Mouse (Mus musculus): ENCODE results near the gene Rnf11.
"Not testable (repeated sequence)": the region's sequence is repeated elsewhere in the genome, so short reads cannot be mapped to it uniquely, and the experiment has no call there.

Rnf11 gene

DNA sequence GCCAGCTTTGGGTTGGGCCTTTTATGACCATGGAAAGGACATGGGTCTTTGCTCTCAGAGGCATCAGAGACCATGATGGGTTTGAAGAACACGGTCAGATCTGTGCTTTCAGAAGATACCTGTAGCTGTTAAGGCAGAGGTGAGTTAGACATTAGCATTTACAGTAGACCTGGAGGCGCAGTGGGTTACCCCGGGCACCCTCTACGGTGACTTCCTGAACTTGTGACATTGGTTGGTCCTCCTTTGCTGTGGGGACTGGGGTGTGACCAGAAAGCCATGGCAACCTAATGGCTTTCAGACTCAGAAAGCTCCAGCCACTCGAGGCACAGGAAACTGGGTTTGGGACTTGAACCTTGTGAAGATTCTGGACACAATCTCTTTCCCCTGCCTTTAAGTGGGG, 72.3 kb downstream of the Rnf11 start:
- DNase-seq (ENCODE audit: low read depth, low spot score), result no peak

- no peak for DNase-seq (ENCODE audit: low read depth, low spot score)
Observed at GRCm38 (mm10) chr4:109411377-109411967, 73.1 kb downstream of the Rnf11 start.

DNA sequence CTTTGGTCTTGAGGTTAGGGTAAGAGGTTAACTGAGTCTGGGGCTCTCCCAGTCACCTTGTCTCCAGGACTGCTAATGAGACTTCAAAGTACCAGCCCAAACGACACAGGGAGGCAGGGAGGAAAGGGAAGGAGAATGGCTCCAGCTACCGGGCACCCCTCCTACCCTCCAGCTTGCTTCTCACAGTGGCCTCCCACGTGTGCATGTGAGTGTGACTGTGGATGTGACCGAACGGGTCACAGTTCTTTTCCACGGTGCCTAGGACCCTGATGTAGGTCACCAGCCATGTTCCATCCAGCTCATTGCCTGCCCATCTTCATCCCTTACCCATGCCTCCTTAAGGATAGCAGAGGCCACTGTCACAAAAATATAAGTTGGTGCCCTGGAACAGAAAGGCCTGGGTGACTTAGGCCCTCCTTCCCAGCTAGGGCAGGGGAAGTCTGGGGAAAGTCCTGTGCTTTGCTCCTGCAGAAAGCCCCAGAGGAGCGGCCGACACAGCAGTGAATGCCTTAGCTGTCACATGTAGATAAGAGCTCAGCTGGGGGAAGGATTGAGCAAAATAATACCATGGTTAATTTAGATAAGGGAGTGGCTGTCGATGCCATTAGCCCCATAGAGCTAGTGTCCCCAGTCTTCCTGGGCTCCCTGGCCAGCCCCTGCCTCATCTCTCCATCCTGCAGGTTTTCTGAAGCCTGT, 73.7 kb downstream of the Rnf11 start:
- DNase-seq (ENCODE audit: low read depth, low spot score), result no peak

- DNase-seq (ENCODE audit: low read depth, low spot score), result no peak
Observed at GRCm38 (mm10) chr4:109407701-109408485, 76.6 kb downstream of the Rnf11 start.

DNA sequence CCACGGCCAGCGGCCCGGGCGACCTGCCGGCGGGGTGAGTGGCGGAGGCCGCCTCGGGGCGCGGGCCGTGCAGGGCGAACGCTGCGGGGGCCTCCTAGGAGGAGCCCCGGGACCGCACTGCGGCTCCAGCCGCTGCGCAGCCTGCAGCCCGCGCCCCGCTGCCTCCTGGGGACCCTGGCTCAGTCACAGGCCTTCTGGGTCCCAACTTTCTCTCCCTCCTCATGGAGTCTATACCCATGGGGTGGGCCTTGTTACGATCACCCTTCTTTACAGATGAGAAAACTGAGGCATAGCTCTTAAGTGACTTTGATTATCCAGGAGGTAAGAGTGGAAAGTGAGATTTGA, 77.4 kb downstream of the Rnf11 start:
- no peak for DNase-seq (ENCODE audit: low read depth, low spot score)

DNA sequence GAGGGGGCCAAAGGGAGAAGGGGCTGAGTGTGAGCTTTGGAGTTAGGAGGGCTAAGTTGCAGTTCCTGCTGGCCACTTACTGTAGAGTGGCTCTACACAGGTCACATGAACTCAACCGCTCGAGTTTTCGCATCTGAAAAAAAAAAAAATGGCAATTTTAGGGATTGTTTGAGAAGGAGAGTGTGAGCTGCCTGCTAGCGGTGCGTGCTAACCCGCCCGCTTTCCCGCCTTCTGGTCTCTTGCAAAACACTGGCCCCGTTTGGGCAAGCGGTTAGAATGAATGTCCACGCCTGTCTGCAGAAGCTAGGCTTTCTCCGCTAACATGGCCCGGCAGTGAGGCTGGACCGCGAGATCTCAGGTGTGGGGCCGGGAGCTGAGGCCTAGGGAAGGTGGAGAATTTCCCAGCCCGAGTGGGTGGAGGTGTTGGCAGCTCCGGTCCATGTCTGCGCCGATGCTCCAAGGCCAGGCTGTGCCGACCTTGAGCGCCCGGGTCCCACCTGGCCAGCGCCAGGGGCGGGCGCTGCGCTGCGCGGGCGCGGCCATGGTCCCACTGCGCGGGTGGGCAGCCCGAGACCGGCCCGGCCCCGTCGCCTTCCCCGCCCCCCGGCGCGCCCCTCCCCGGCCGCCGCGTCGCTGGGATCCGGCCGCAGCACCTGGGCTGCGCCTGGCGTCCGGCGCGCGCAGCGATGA, 77.9 kb downstream of the Rnf11 start, which contains the start of gene Ttc39a:
Ttc39a (plus strand) TSS at position 138 of the 690 bp plus-strand sequence.
- peak; percentile 13 for DNase-seq (ENCODE audit: low read depth, low spot score)

GRCm38 (mm10) chr4:109406054-109406485, 78.5 kb downstream of the Rnf11 start:
- peak; percentile 50 for DNase-seq (ENCODE audit: low read depth, low spot score)

DNA sequence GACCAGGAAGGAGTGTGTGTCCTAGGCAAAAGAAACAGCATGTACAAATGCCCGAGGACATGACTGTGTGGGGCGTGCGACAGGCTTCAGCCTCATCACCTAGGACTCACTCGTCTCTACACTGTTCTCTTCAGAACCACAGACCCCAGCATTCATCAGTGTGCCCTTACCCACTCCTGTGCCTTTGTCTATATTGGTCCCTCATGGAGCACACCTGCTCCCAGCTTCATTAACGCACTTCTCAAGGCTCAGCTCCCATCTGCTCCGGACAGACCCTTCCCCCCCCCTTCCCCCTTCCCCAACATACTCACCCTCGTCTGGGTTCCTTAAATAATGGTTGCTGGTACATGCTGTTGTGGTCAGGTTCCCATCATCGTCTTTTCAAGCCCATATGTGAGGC, 79.1 kb downstream of the Rnf11 start:
- no peak for DNase-seq (ENCODE audit: low read depth, low spot score)

- DNase-seq (ENCODE audit: low read depth, low spot score), result not testable (repeated sequence)
Observed at GRCm38 (mm10) chr4:109404908-109405307, 79.6 kb downstream of the Rnf11 start.

DNA sequence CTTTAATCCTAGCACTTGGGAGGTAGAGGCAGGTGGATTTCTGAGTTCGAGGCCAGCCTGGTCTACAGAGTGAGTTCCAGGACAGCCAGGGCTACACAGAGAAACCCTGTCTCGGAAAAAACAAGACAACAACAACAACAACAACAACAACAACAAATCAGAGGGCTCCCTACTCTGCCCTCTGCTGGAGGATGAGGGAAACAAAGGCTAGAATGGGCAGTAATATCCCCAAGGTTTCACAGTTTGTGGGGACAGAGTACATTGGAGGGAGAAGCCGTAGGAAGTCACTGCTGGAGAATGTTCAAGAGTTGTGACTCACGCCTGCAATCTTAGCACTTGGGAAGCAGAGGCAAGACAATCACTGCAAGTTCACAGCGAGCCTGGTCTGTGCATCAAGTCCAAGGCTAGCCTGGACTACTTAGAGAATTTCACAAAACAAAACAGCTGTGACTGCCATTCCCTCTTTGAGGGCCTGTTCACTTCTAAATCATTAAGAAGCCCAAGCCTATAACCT, 83.3 kb downstream of the Rnf11 start:
- DNase-seq (ENCODE audit: low read depth, low spot score), result no peak

Measured in retina, adult 2 months (tissue).